In the genomic region with DNA sequence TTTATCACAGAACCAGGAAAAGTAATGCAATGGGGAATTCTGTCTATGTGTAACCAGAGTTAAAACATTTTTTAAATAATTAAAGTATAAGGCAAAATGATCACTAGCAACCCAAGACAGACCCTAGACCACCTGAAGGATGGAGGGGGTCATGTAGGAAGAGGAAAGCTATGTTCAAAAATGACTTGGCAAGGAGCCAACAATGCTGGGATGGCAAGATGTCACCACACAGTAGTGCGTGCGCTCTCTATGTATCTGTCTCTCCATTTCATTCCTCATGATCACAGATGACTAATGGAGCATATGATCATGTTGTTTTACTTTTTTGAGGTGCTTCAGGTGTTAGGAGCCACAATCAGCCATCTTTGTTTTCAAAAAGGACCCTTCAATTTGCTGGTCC, we compare ENCODE assay signal across 19 mouse cellular contexts.
DNase-seq lines count a peak whose midpoint lies in the region; ATAC-seq and TF ChIP-seq lines count a peak whose summit lies in the region.
"Had no signal": no experiment of that assay in that cellular context is flagged by ENCODE, and none has a peak within 500 bp of the region (broad histone marks: within the 10 kb centered on the region; RNA-seq: fewer than 3 reads in every experiment).

No protein-coding gene starts in this region.

- H3K27ac ChIP-seq in hindbrain, embryonic 16.5 days (ENCODE audit: low read depth, low read length), result no peak overlapping the region
- H3K27ac ChIP-seq in hindbrain, embryonic 10.5 days, result no peak overlapping the region
- no peak overlapping the region for H3K27ac ChIP-seq in midbrain, postnatal 0 days (ENCODE audit: low read depth, low read length)
- no peak overlapping the region for H3K27ac ChIP-seq in midbrain, embryonic 15.5 days
- H3K27ac ChIP-seq: embryonic facial prominence, embryonic 13.5 days; forebrain, embryonic 10.5 days; forebrain, embryonic 15.5 days; heart, adult 2 months had no signal

- peak; percentile 72 for ATAC-seq in hindbrain, embryonic 16.5 days
- 0 out of 2 replicates have a peak, but pooled peaks have one; percentile 41 for ATAC-seq in midbrain, postnatal 0 days (ENCODE audit: low FRiP score)
- ATAC-seq in midbrain, embryonic 15.5 days (replicated peaks), result no peak
- no peak for ATAC-seq in erythroblast, adult 5-6 weeks (replicated peaks; ENCODE audit: low FRiP score, poor library complexity, severe bottlenecking)
- ATAC-seq: inflammation-experienced regulatory T-cells, adult 6 months had no signal

- 72% methylated on average over 2 of the region's 2 CpGs for WGBS in hindbrain, embryonic 16.5 days
- 89% methylated on average over 2 of the region's 2 CpGs for WGBS in hindbrain, embryonic 10.5 days
- WGBS in midbrain, postnatal 0 days, result 86% methylated on average over 2 of the region's 2 CpGs
- 92% methylated on average over 2 of the region's 2 CpGs for WGBS in midbrain, embryonic 15.5 days

- no peaks in the 10 kb centered on the region for H3K36me3 ChIP-seq in hindbrain, embryonic 16.5 days (ENCODE audit: control insufficient read depth, insufficient read depth, low read length)
- H3K36me3 ChIP-seq in hindbrain, embryonic 10.5 days, result no peaks in the 10 kb centered on the region
- H3K36me3 ChIP-seq in midbrain, postnatal 0 days (ENCODE audit: insufficient read depth, low read length), result no peaks in the 10 kb centered on the region
- no peaks in the 10 kb centered on the region for H3K36me3 ChIP-seq in midbrain, embryonic 15.5 days (replicated peaks)
- H3K36me3 ChIP-seq: embryonic facial prominence, embryonic 13.5 days; forebrain, embryonic 10.5 days; forebrain, embryonic 15.5 days; heart, embryonic 12.5 days had no signal

- H3K4me2 ChIP-seq in hindbrain, embryonic 16.5 days (ENCODE audit: low read length), result no peak overlapping the region
- no peak overlapping the region for H3K4me2 ChIP-seq in midbrain, postnatal 0 days (ENCODE audit: low read depth, low read length, poor library complexity, severe bottlenecking)
- no peak overlapping the region for H3K4me2 ChIP-seq in midbrain, embryonic 15.5 days
- H3K4me2 ChIP-seq: embryonic facial prominence, embryonic 13.5 days; forebrain, embryonic 15.5 days; heart, embryonic 12.5 days had no signal

- H3K27me3 ChIP-seq in hindbrain, embryonic 16.5 days (replicated peaks; ENCODE audit: control insufficient read depth, insufficient read depth, low read length), result no peaks in the 10 kb centered on the region
- no peaks in the 10 kb centered on the region for H3K27me3 ChIP-seq in hindbrain, embryonic 10.5 days (ENCODE audit: insufficient read depth, poor library complexity, severe bottlenecking)
- H3K27me3 ChIP-seq in midbrain, postnatal 0 days (ENCODE audit: insufficient read depth, low read length), result no peaks in the 10 kb centered on the region
- H3K27me3 ChIP-seq in midbrain, embryonic 15.5 days (replicated peaks), result no peaks in the 10 kb centered on the region
- H3K27me3 ChIP-seq: embryonic facial prominence, embryonic 13.5 days; forebrain, embryonic 15.5 days; heart, embryonic 12.5 days had no signal

- H3K9ac ChIP-seq in hindbrain, embryonic 16.5 days (ENCODE audit: low read depth, low read length), result no peak overlapping the region
- no peak overlapping the region for H3K9ac ChIP-seq in midbrain, postnatal 0 days (replicated peaks; ENCODE audit: low read length, poor library complexity, severe bottlenecking)
- no peak overlapping the region for H3K9ac ChIP-seq in midbrain, embryonic 15.5 days
- H3K9ac ChIP-seq: embryonic facial prominence, embryonic 13.5 days; forebrain, embryonic 15.5 days; heart, embryonic 12.5 days had no signal

- TF ChIP-seq CTCF in midbrain, postnatal 0 days (IDR thresholded peaks at IDR 0.05), result no peak

- no peak overlapping the region for H3K4me3 ChIP-seq in hindbrain, embryonic 16.5 days (ENCODE audit: low read length)
- H3K4me3 ChIP-seq in hindbrain, embryonic 10.5 days, result no peak overlapping the region
- no peak overlapping the region for H3K4me3 ChIP-seq in midbrain, postnatal 0 days (ENCODE audit: low read depth, low read length)
- no peak overlapping the region for H3K4me3 ChIP-seq in midbrain, embryonic 15.5 days
- H3K4me3 ChIP-seq: embryonic facial prominence, embryonic 13.5 days; erythroblast, embryonic 14.5 days; forebrain, embryonic 10.5 days; forebrain, embryonic 15.5 days; heart, adult 2 months; heart, embryonic 12.5 days had no signal

- no peaks in the 10 kb centered on the region for H3K9me3 ChIP-seq in hindbrain, embryonic 16.5 days (ENCODE audit: control insufficient read depth, low read length)
- H3K9me3 ChIP-seq in hindbrain, embryonic 10.5 days, result no peaks in the 10 kb centered on the region
- H3K9me3 ChIP-seq in midbrain, postnatal 0 days (ENCODE audit: low read length), result no peaks in the 10 kb centered on the region
- no peaks in the 10 kb centered on the region for H3K9me3 ChIP-seq in midbrain, embryonic 15.5 days
- H3K9me3 ChIP-seq: embryonic facial prominence, embryonic 13.5 days; forebrain, embryonic 10.5 days; forebrain, embryonic 15.5 days; heart, embryonic 12.5 days had no signal

- no peaks in the 10 kb centered on the region for H3K4me1 ChIP-seq in hindbrain, embryonic 16.5 days (ENCODE audit: control insufficient read depth, insufficient read depth, low read depth, low read length)
- no peaks in the 10 kb centered on the region for H3K4me1 ChIP-seq in hindbrain, embryonic 10.5 days (replicated peaks)
- H3K4me1 ChIP-seq in midbrain, postnatal 0 days (ENCODE audit: insufficient read depth, low read length), result no peaks in the 10 kb centered on the region
- no peaks in the 10 kb centered on the region for H3K4me1 ChIP-seq in midbrain, embryonic 15.5 days
- H3K4me1 ChIP-seq: forebrain, embryonic 10.5 days; heart, embryonic 12.5 days had no signal

- peak; percentile 42 for DNase-seq in cerebellum, adult 9-11 months
- DNase-seq in cerebellum, postnatal 4 days (ENCODE audit: low spot score in 2 of 2), result no peak
- DNase-seq in hindbrain, embryonic 10.5 days (ENCODE audit: low spot score), result no peak
- peak; percentile 8 for DNase-seq in midbrain, postnatal 0 days (ENCODE audit: low spot score)
- DNase-seq in cerebellum, postnatal 14 days, result peak; percentile 60 to 70
- DNase-seq: adrenal gland, adult 2 months; adrenal gland, postnatal 25 days; gastrocnemius, postnatal 14 days; heart, adult 2 months; kidney, adult 18-20 months had no signal

Comparison
In these comparisons a context has a peak if more than half of its experiments do, and no peak if none do; other contexts are left out.
1. DNase-seq: peak in cerebellum, adult 9-11 months (single experiment), midbrain, postnatal 0 days (single experiment) and cerebellum, postnatal 14 days (2 of 2); none in cerebellum, postnatal 4 days (0 of 2) and hindbrain, embryonic 10.5 days (single experiment).
2. ATAC-seq: peak in hindbrain, embryonic 16.5 days (single experiment) and midbrain, postnatal 0 days (single experiment); none in midbrain, embryonic 15.5 days (single experiment) and erythroblast, adult 5-6 weeks (single experiment).